Mouse (Mus musculus): Measurements from ENCODE around the gene Shisa9.

Shisa9 gene

GRCm38 (mm10) chr16:12197611-12198010 is 213.7 kb downstream of the Shisa9 start:
- no peak for DNase-seq (ENCODE audit: low read depth)

GRCm38 (mm10) chr16:12201216-12201615 is 217.3 kb downstream of the Shisa9 start:
- no peak for DNase-seq (ENCODE audit: low read depth)

- DNase-seq (ENCODE audit: low read depth): no peak
Observed at GRCm38 (mm10) chr16:12202151-12202550, 218.2 kb downstream of the Shisa9 start.

GRCm38 (mm10) chr16:12203055-12203454 is 219.1 kb downstream of the Shisa9 start:
- DNase-seq (ENCODE audit: low read depth): no peak

- no peak for DNase-seq (ENCODE audit: low read depth)
Observed at GRCm38 (mm10) chr16:12204423-12204822, 220.5 kb downstream of the Shisa9 start.

- DNase-seq (ENCODE audit: low read depth): no peak
Observed at GRCm38 (mm10) chr16:12206421-12206950, 222.6 kb downstream of the Shisa9 start.

GRCm38 (mm10) chr16:12206951-12207350 is 223.0 kb downstream of the Shisa9 start:
- no peak for DNase-seq (ENCODE audit: low read depth)

- no peak for DNase-seq (ENCODE audit: low read depth)
Observed at GRCm38 (mm10) chr16:12209355-12209754, 225.4 kb downstream of the Shisa9 start.

GRCm38 (mm10) chr16:12209819-12210218 is 225.9 kb downstream of the Shisa9 start:
- DNase-seq (ENCODE audit: low read depth): no peak

- no peak for DNase-seq (ENCODE audit: low read depth)
Observed at GRCm38 (mm10) chr16:12214018-12214417, 230.1 kb downstream of the Shisa9 start.

- DNase-seq (ENCODE audit: low read depth): no peak
Observed at GRCm38 (mm10) chr16:12217289-12218150, 233.6 kb downstream of the Shisa9 start.

- no peak for DNase-seq (ENCODE audit: low read depth)
Observed at GRCm38 (mm10) chr16:12218151-12218532, 234.2 kb downstream of the Shisa9 start.

GRCm38 (mm10) chr16:12219821-12220220 is 235.9 kb downstream of the Shisa9 start:
- DNase-seq (ENCODE audit: low read depth): no peak

- no peak for DNase-seq (ENCODE audit: low read depth)
Observed at GRCm38 (mm10) chr16:12223537-12223936, 239.6 kb downstream of the Shisa9 start.

- no peak for DNase-seq (ENCODE audit: low read depth)
Observed at GRCm38 (mm10) chr16:12226937-12227336, 243.0 kb downstream of the Shisa9 start.

GRCm38 (mm10) chr16:12233288-12233687 is 249.4 kb downstream of the Shisa9 start:
- DNase-seq (ENCODE audit: low read depth): no peak

- DNase-seq (ENCODE audit: low read depth): no peak
Observed at GRCm38 (mm10) chr16:12234289-12234688, 250.4 kb downstream of the Shisa9 start.

GRCm38 (mm10) chr16:12238611-12239010 is 254.7 kb downstream of the Shisa9 start:
- no peak for DNase-seq (ENCODE audit: low read depth)

GRCm38 (mm10) chr16:12259361-12259760 is 275.4 kb downstream of the Shisa9 start:
- DNase-seq (ENCODE audit: low read depth): no peak

- DNase-seq (ENCODE audit: low read depth): no peak
Observed at GRCm38 (mm10) chr16:12265828-12266227, 281.9 kb downstream of the Shisa9 start.

GRCm38 (mm10) chr16:12300523-12300922 is 316.6 kb downstream of the Shisa9 start:
- DNase-seq (ENCODE audit: low read depth): no peak

- DNase-seq (ENCODE audit: low read depth): no peak
Observed at GRCm38 (mm10) chr16:12303420-12303819, 319.5 kb downstream of the Shisa9 start.

- no peak for DNase-seq (ENCODE audit: low read depth)
Observed at GRCm38 (mm10) chr16:12307318-12307965, 323.5 kb downstream of the Shisa9 start.

Measured in c-Kit-positive CD71-positive TER-119-negative erythroid progenitor cells, embryonic 14.5 days (primary cell).